Mouse (Mus musculus) left cerebral cortex, postnatal 36 days (tissue): ENCODE measurements around the gene Cep170b. TPM values are rescaled to one million over a fixed set of nuclear protein-coding genes. Genes with fewer than 3 reads are reported as not detected.

Experiments
- DNase-seq, 2 experiments: peaks; one replicate each; pipeline ENCODE4 v3.0.0; 2021 to 2022; ENCODE audit warnings: low spot score in 2 of 2, mixed read lengths in 1 of 2
- intact Hi-C: fragments of 180-260 bp; cut with DNase I; formaldehyde crosslinking; loops from one replicate; pipeline ENCODE4 v1.15.1; 2025
- total RNA-seq, 2 experiments: library from RNA; stranded (reverse); gene quantifications; 2 replicates each; pipeline ENCODE4 v1.2.3; 2021

Gene Cep170b
- total RNA-seq, 2 experiments from 2014 or later = 258 to 267 TPM

- intact Hi-C loops = no loop called here
- DNase-seq = no peak
Measured at GRCm38 (mm10) chr12:112757896-112758295, 37.6 kb downstream of the Cep170b start.

- intact Hi-C loops = no loop called here
- no peak for DNase-seq
Measured at GRCm38 (mm10) chr12:112759471-112759870, 39.2 kb downstream of the Cep170b start.

GRCm38 (mm10) chr12:112760154-112760926 lies 40.1 kb downstream of the Cep170b start, which contains the start of gene Pld4:
TSS of gene Pld4 (plus strand) at chr12:112760655.
- DNase-seq = no peak
- intact Hi-C loops = no loop called here

GRCm38 (mm10) chr12:112761411-112761810 lies 41.2 kb downstream of the Cep170b start:
- no peak for DNase-seq
- intact Hi-C loops = no loop called here

- intact Hi-C loops = no loop called here
- no peak for DNase-seq
Measured at GRCm38 (mm10) chr12:112762018-112762417, 41.8 kb downstream of the Cep170b start.

- no peak for DNase-seq
- intact Hi-C loops = no loop called here
Measured at GRCm38 (mm10) chr12:112763176-112763575, 42.9 kb downstream of the Cep170b start.

- DNase-seq = no peak
- intact Hi-C loops = no loop called here
Measured at GRCm38 (mm10) chr12:112764141-112764540, 43.9 kb downstream of the Cep170b start.

GRCm38 (mm10) chr12:112764991-112765390 lies 44.7 kb downstream of the Cep170b start:
- intact Hi-C loops = no loop called here
- DNase-seq = no peak

GRCm38 (mm10) chr12:112766586-112766985 lies 46.3 kb downstream of the Cep170b start:
- intact Hi-C loops = no loop called here
- DNase-seq = no peak

GRCm38 (mm10) chr12:112767036-112767890 lies 47.0 kb downstream of the Cep170b start:
- DNase-seq = no peak

GRCm38 (mm10) chr12:112768166-112768565 lies 47.9 kb downstream of the Cep170b start:
- intact Hi-C loops = no loop called here
- DNase-seq = no peak

More at GRCm38 (mm10) chr12:112767036-112767890, 47.0 kb downstream of the Cep170b start:
- intact Hi-C loops = no loop called here

- DNase-seq = no peak
- intact Hi-C loops = no loop called here
Measured at GRCm38 (mm10) chr12:112769031-112769430, 48.8 kb downstream of the Cep170b start.

GRCm38 (mm10) chr12:112769751-112770150 lies 49.5 kb downstream of the Cep170b start:
- intact Hi-C loops = no loop called here
- DNase-seq = no peak

GRCm38 (mm10) chr12:112770396-112770795 lies 50.1 kb downstream of the Cep170b start:
- intact Hi-C loops = no loop called here
- no peak for DNase-seq

GRCm38 (mm10) chr12:112772306-112772705 lies 52.1 kb downstream of the Cep170b start:
- intact Hi-C loops = no loop called here
- no peak for DNase-seq

- no peak for DNase-seq
- intact Hi-C loops = no loop called here
Measured at GRCm38 (mm10) chr12:112773366-112773765, 53.1 kb downstream of the Cep170b start.

- intact Hi-C loops = no loop called here
- DNase-seq = no peak
Measured at GRCm38 (mm10) chr12:112774026-112774425, 53.8 kb downstream of the Cep170b start.

GRCm38 (mm10) chr12:112774481-112774880 lies 54.2 kb downstream of the Cep170b start:
- intact Hi-C loops = no loop called here
- DNase-seq = no peak

GRCm38 (mm10) chr12:112791026-112791425 lies 70.8 kb downstream of the Cep170b start:
- no peak for DNase-seq
- intact Hi-C loops = no loop called here

- no peak for DNase-seq
- intact Hi-C loops = no loop called here
Measured at GRCm38 (mm10) chr12:112793601-112794355, 73.5 kb downstream of the Cep170b start.
